Mouse (Mus musculus): ENCODE data around the gene Zfp13.

Gene Zfp13

GRCm38 (mm10) chr17:23550188-23550791, 49.0 kb downstream of the Zfp13 start:
- DNase-seq = peak; percentile 91

GRCm38 (mm10) chr17:23549441-23549840, 49.8 kb downstream of the Zfp13 start:
- DNase-seq = peak; percentile 50

GRCm38 (mm10) chr17:23548615-23549014, 50.7 kb downstream of the Zfp13 start:
- DNase-seq = peak; percentile 95

DNA sequence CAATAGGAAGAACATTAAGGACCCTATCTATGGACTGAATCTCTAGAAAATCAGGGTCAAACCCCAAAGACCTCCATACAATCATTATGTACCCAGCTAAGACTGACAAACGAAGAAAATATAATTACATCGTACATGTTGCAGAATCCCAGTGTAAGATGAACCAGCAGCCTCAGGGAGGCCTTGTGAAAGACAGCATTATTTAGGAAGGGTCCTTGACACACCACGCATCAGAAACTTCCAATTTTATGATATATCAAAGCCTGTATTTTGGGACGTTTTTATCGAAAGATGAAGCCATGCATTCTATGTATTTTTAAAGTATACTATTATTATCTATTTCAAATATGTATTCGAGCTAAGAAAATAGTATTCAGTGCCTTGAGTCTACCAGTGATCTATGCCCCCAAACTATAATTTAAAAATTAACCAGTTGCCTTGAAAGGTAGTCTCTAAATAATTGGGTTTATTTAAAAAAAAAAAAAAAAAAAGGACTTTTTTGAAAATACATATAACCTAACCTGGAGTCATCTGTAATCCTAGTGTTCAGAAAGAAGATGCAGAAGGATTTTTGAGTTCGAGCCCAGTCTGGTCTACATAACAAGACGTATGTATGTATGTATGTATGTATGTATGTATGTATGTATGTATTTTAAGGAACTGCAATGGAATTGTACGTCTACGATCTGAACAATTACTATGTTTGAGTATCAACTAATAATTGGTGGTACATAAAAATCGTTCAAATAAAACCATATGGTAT, 51.4 kb downstream of the Zfp13 start:
- DNase-seq = no peak

DNA sequence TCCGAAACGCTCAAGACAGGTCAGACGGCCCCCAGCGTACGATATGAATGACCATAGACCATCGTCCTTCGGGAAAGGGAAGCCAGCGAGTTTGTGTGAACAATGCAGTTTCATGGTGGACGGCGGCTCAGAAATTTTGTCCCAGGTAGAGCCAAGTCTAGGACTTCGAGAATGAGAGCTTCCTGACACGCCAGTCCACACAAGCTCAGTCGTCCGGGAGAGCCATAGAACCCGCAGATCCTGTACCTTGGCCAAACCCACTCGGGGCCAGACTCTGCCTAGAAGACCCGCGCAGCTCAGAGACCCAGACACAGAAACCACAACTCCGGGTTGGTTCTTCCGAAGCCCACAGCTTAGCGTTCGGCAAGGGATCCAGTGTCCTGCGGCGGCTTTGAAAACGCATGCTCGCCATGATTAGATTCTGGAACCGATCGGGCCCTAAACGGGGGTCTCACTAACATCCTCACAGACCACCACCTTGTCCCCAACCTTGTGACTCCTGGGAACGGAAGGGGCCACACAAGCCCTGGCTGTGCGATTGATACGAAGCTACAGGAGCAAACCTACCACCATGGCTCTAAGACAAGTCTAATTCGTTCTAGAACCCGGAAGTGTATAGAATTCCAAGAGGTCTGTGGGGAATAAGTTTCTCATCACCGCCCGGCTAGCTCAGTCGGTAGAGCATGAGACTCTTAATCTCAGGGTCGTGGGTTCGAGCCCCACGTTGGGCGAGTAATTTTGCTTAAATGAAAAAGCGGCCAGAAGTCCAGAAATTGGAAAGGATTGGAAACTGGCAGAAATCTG, 52.4 kb downstream of the Zfp13 start:
- peak; percentile 91 for DNase-seq

DNA sequence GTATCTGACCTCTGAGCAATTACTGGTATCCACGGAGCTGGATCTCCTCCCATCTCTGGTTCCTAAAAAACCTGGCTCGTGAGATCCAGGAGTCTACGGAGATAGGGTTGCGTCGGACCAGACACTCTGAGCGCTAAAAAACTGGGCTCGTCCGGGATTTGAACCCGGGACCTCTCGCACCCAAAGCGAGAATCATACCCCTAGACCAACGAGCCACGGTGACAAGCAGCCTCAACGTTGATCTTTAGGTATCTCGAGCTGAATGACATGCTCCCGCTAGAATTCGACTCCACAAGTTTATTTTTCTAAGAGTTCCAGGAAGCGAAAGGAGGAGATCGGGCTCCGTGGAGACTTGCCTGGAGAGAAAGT, 53.0 kb downstream of the Zfp13 start:
- peak; percentile 89 for DNase-seq

DNA sequence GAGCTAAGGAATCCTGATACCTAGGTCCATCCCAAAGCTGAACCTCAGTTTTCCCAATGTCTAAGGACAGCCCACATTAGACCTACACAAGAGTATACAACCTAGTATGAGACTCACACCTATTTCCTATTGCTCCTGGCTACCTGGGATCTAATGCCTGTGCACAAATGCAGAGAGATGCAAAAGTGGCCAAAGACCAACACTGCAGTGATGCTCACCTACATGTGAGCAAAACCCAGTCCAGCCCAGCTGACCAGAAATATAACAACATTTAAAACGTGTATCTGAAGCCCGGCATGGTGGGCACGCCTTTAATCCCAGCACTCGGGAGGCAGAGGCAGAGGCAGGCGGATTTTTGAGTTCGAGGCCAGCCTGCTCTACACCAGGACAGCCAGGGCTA, 53.4 kb downstream of the Zfp13 start:
- peak; percentile 41 for DNase-seq

DNA sequence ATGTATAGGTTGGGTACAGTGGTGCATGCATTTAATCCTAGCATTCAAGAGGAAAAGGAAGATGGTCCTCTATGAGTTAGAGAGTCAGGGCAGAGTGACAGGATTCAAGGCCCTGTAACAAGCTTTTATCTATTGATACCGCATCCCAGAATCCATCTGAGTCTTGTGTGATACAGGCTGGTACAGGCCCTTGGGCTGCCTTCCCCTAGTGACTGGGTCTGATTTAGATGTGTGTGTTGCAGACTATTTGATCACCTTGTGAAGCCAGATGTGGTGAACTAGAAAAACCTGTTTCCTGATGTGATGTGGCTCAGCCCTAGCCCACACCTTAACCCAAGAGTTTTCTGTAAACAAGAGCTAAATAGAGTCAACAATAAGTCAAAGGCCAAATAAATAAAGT, 54.5 kb downstream of the Zfp13 start:
- DNase-seq = no peak

GRCm38 (mm10) chr17:23543983-23544382, 55.3 kb downstream of the Zfp13 start:
- no peak for DNase-seq

GRCm38 (mm10) chr17:23543325-23543724, 56.0 kb downstream of the Zfp13 start:
- DNase-seq = no peak

DNA sequence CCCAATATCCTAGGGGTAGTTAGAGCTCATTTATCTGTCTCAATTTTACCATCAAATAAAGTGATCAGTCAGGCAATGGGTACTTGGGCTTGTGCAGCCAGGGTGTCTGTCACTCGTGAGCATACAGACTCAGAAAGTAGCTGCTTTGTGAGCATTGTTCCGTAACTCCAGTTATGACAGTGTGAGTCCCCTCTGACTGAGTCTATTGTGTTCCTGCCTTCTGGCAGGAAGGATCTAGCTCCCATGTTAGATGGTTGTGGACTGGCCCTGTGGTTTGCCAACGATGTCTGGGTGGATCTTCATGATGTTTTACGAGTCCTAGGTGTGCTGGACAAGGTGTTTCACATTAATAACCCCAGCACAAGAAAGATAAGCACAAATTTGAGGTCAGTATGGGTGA, 56.5 kb downstream of the Zfp13 start:
- no peak for DNase-seq

DNA sequence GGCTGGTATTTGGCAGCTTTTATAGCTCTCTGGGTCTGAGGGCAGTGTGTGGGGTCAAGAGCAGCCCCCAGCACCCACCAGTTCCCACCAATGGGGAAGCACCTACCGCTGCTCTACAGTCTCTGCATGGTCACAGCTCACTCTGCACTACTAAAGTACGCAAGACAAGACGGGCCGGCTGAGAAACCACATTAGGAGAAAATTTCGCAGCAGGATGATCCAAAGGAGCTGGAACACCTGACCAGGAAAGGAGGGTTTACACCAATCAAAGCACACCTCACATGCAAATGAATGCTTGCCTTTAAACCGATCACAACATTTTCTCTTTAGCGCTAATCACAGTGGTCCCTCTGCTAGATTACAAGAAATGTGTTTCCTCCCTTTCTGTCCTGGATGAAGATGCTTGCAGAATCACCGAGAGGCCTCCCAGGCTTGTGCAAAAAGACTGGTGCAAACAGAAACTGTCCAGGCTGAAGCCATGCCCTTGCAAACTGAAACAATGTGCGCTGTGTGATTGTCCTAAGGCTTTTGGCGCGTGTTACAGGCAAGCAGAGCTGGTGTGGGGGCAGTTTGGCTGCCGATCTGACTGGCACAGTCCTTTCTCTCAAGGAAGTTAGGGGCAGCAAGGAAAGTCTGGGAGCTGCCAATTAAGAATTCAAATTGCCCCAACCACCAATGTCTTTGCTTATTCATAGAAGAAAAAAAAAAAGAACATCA, 57.1 kb downstream of the Zfp13 start:
- no peak for DNase-seq

- DNase-seq = peak; percentile 67
Measured at GRCm38 (mm10) chr17:23540605-23541475, 58.4 kb downstream of the Zfp13 start.

GRCm38 (mm10) chr17:23540106-23540505, 59.2 kb downstream of the Zfp13 start:
- no peak for DNase-seq

DNA sequence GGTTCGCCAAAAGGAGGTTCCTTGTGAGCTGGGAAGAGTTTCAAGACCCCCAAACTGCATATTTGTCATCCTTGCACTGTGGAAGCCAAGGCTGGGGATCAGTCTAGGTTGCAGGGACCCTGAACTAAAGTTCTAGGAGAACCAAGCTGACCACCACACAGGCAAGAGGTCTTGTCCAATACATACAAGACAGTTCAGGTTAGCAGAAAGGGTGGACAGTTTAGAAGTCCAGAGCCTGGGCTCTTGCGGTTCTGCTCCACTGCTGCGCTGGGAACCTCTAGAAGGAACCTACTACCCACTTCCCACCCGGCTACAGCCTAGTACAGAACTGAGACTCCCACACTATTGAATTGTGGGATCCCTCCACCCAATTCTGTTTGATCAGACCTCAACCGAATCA, 59.7 kb downstream of the Zfp13 start:
- DNase-seq = no peak

DNA sequence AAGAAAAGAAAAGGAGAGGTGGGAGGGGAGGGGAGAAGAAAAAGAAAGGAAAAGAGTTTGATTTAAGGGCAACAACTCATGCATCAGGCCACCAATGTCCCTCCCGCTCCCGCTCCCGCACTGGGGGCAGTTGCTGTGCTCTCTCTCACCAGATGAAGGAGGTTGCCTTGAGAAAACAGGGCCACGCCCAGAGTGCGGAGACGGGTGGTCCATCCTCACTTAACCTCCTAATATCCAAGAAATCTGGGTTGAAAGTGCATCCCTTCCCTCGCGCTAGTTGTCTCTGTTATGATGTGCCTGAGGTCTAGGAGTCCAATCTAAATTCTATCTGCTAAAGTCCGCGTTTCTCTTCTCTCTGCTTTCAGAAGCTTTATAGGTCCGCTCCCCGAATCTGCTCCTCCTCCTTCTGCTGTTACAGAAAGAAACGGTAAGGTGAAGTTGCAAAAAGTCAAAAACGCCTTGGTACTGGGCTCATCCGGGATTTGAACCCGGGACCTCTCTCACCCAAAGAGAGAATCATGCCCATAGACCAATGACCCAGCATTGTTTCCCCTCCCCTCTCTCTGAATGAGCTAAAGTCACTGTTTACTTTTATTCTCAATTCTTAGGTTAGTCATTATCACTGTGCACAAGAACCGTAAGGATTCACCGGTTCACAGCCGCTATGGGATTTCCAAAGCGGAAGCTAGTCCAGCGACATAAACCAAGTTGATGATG, 60.8 kb downstream of the Zfp13 start:
- DNase-seq = peak; percentile 62

GRCm38 (mm10) chr17:23537554-23538255, 61.6 kb downstream of the Zfp13 start:
- peak; percentile 48 for DNase-seq

- DNase-seq = peak; percentile 78
Measured at GRCm38 (mm10) chr17:23535046-23535788, 64.1 kb downstream of the Zfp13 start.

GRCm38 (mm10) chr17:23533591-23534490, 65.4 kb downstream of the Zfp13 start:
- peak; percentile 47 for DNase-seq
